Mouse (Mus musculus) ES-Bruce4 (cell line): ENCODE results near the gene C330007P06Rik. TPM values are rescaled to one million over a fixed set of nuclear protein-coding genes. Genes with fewer than 3 reads are reported as not detected.

Experiments
- H3K27ac ChIP-seq: 2 replicates; pipeline ENCODE4 v1.5.1; 2012; ENCODE audit warnings: low read length, inconsistent platforms; ENCODE audit not compliant: insufficient read depth
- H3K27me3 ChIP-seq: 2 replicates; pipeline ENCODE4 v1.6.1; 2012; ENCODE audit warnings: mild to moderate bottlenecking, low read length, inconsistent platforms; ENCODE audit not compliant: control insufficient read depth, poor library complexity, insufficient read depth, severe bottlenecking
- H3K36me3 ChIP-seq: 2 replicates; pipeline ENCODE4 v1.6.1; 2012; ENCODE audit warnings: inconsistent platforms, mild to moderate bottlenecking, low read length, moderate library complexity; ENCODE audit not compliant: control insufficient read depth, poor library complexity, insufficient read depth, severe bottlenecking
- H3K4me1 ChIP-seq: one replicate; pipeline ENCODE4 v1.8.1; 2011; ENCODE audit warnings: low read length; ENCODE audit not compliant: control insufficient read depth, insufficient read depth
- H3K4me3 ChIP-seq: 2 replicates; pipeline ENCODE4 v1.5.1; 2011; ENCODE audit warnings: low read depth, mild to moderate bottlenecking, low read length
- H3K9ac ChIP-seq: 2 replicates; pipeline ENCODE4 v1.6.1; 2012; ENCODE audit warnings: low read depth, mild to moderate bottlenecking, inconsistent platforms; ENCODE audit not compliant: poor library complexity, severe bottlenecking
- H3K9me3 ChIP-seq: replicated peaks from 2 replicates; pipeline ENCODE4 v1.6.1; 2012; ENCODE audit warnings: mild to moderate bottlenecking, low read length, inconsistent platforms; ENCODE audit not compliant: control insufficient read depth, poor library complexity, insufficient read depth, severe bottlenecking
- CTCF ChIP-seq: IDR thresholded peaks from one replicate; pipeline ENCODE4 v1.8.1; 2011; ENCODE audit warnings: low read depth, low read length
- EP300 ChIP-seq: IDR thresholded peaks from 2 replicates; pipeline ENCODE4 v1.6.1; 2011; ENCODE audit warnings: low read depth, low read length; ENCODE audit not compliant: insufficient read depth
- POLR2A ChIP-seq: IDR thresholded peaks from one replicate; pipeline ENCODE4 v1.8.1; 2011; ENCODE audit warnings: low read length; ENCODE audit not compliant: insufficient read depth
- polyA plus RNA-seq: library from polyadenylated mRNA; stranded (reverse); fragments of >200 nt; gene quantifications from 2 replicates; pipeline ENCODE4 v1.2.4, GENCODE M21; 2011; ENCODE audit warnings: low read depth; ENCODE audit not compliant: missing spikeins, insufficient read depth, insufficient read length

C330007P06Rik gene
- 20.2 and 20.7 TPM in 2 replicates for polyA plus RNA-seq

GRCm38 (mm10) chrX:36873765-36874164, at the start of gene C330007P06Rik, which contains the start of gene Ube2a:
Gene C330007P06Rik, minus strand, starts transcription at chrX:36874111.
Gene Ube2a, plus strand, starts transcription at chrX:36873900.
- TF ChIP-seq EP300 (no peak), POLR2A (no peak), CTCF (no peak)
- Histone ChIP-seq H3K4me1 (no peaks in the 10 kb centered on the region), H3K9me3 (no peaks in the 10 kb centered on the region), H3K27me3 (no peaks in the 10 kb centered on the region), H3K27ac (no peak within 1 kb of the TSS), H3K9ac (peak within 1 kb of the TSS; percentile 95), H3K36me3 (peaks cover 7% of the 10 kb centered on the region), H3K4me3 (peak within 1 kb of the TSS; percentile 94)

GRCm38 (mm10) chrX:36921346-36921745, 47.4 kb upstream of the C330007P06Rik start:
- H3K27ac ChIP-seq, result no peak overlapping the region
- H3K9ac ChIP-seq, result no peak overlapping the region
- no peaks in the 10 kb centered on the region for H3K4me1 ChIP-seq
- H3K4me3 ChIP-seq, result no peak overlapping the region
- TF ChIP-seq CTCF (no peak), EP300 (no peak), POLR2A (no peak)
- no peaks in the 10 kb centered on the region for H3K27me3 ChIP-seq
- H3K36me3 ChIP-seq, result no peaks in the 10 kb centered on the region
- no peaks in the 10 kb centered on the region for H3K9me3 ChIP-seq

DNA sequence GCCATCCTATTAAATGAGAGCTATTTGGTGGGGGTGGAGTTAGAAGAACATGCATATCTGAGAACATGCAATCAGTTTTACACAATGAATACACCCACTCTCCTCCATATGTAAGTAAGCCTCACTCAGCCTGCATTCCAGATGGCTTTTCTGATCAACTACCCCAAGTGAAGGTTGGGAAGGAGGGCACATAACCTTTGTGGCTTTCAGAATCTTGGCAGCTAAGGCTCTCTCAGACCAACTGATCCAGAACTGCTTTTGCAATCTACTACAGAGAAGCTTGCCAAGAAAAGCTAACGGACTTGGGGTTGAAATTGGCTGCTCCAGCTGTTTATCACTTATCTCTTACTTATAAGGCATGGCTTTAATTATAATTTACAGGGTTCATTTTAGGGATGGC, 43.8 kb upstream of the C330007P06Rik start:
- Histone ChIP-seq H3K36me3 (no peaks in the 10 kb centered on the region), H3K9ac (no peak overlapping the region), H3K9me3 (no peaks in the 10 kb centered on the region), H3K4me1 (no peaks in the 10 kb centered on the region), H3K27ac (no peak overlapping the region), H3K4me3 (no peak overlapping the region), H3K27me3 (no peaks in the 10 kb centered on the region)
- TF ChIP-seq POLR2A (no peak), EP300 (no peak), CTCF (no peak)

GRCm38 (mm10) chrX:36911343-36911742, 37.4 kb upstream of the C330007P06Rik start:
- H3K27me3 ChIP-seq, result no peaks in the 10 kb centered on the region
- no peaks in the 10 kb centered on the region for H3K4me1 ChIP-seq
- no peaks in the 10 kb centered on the region for H3K36me3 ChIP-seq
- H3K27ac ChIP-seq, result no peak overlapping the region
- no peak for TF ChIP-seq POLR2A
- TF ChIP-seq EP300, result no peak
- no peak for TF ChIP-seq CTCF
- H3K9me3 ChIP-seq, result no peaks in the 10 kb centered on the region
- H3K9ac ChIP-seq, result no peak overlapping the region
- no peak overlapping the region for H3K4me3 ChIP-seq

DNA sequence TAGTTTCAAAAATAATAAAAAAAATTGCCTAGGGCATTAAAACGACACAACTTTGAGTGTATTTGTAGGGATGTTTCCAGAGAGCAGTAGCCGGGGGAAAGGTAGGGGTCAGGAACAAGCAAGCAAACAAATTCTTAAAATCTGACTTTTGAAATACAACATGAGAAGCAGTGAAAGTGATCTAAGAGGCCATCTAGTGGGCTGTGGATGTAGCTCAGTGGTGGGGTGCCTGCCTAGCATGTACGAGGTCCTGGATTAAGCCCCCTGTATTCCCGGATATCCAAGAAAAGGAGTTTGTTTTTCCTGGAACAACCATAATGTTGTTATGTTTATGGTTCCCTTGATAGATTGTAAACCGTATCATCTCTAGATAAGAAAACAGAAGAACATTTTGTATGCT, 32.6 kb upstream of the C330007P06Rik start:
- no peaks in the 10 kb centered on the region for H3K36me3 ChIP-seq
- TF ChIP-seq POLR2A (no peak), EP300 (no peak), CTCF (peak; percentile 7)
- H3K27ac ChIP-seq, result no peak overlapping the region
- H3K4me3 ChIP-seq, result no peak overlapping the region
- H3K9ac ChIP-seq, result no peak overlapping the region
- H3K4me1 ChIP-seq, result no peaks in the 10 kb centered on the region
- no peaks in the 10 kb centered on the region for H3K9me3 ChIP-seq
- no peaks in the 10 kb centered on the region for H3K27me3 ChIP-seq

DNA sequence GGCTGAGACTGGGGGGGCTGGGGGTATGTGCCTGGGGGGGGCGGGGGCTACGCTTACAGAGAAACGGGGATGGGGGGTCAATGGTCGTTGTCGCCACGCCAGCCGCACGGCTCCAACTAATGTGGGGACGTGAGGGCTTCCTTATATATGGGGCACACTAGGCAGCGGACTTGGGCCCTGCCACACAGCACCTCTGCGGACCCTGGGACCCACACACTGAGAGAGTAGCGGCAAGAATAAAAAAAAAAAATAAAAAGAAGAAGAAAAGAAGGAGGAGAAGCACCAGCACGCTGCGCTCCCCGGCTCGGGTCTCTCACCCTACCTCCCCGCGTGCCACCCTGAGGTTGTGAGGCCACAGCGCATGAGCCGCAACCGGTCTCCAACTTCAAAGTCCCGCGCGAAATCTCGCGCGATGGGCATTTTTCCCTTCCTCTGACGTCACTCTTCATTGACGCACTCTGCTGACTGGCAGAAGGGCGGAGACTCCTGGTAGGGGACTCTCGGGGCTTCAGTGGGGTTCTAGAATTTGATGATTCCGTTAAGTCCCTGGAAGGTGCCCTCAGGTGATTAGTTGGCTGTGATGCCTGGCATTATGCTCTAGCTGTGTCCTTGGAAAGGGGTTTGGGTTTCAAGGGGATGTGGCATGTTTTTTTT, 29.3 kb upstream of the C330007P06Rik start:
- Histone ChIP-seq H3K9ac (peak overlapping the region; percentile 100), H3K27ac (peak overlapping the region; percentile 48; the same call in 1 of the 2 replicates), H3K4me3 (peak overlapping the region; percentile 96), H3K9me3 (no peaks in the 10 kb centered on the region), H3K27me3 (no peaks in the 10 kb centered on the region), H3K4me1 (no peaks in the 10 kb centered on the region), H3K36me3 (no peaks in the 10 kb centered on the region)
- TF ChIP-seq EP300 (no peak), POLR2A (peak; percentile 67)
